Mouse (Mus musculus) embryonic fibroblast, embryonic 13.5 days (primary cell): ENCODE measurements around the gene Zmiz1.

Source experiments
- CTCF ChIP-seq: IDR thresholded peaks from 2 replicates; pipeline ENCODE4 v1.5.1; 2011; ENCODE audit warnings: mild to moderate bottlenecking, control low read depth, low read length, moderate library complexity, borderline replicate concordance; ENCODE audit not compliant: insufficient read depth
- POLR2A ChIP-seq: IDR thresholded peaks from 2 replicates; pipeline ENCODE4 v1.6.1; 2011; ENCODE audit warnings: low read depth, mild to moderate bottlenecking, control low read depth, low read length, moderate library complexity

- TF ChIP-seq POLR2A = no peak
- no peak for TF ChIP-seq CTCF
These were observed 121.4 kb downstream of the Zmiz1 start for GRCm38 (mm10) chr14:25580397-25580796.
